Mouse (Mus musculus) cerebellum, adult 11-12 months (tissue): ENCODE measurements around the gene Gm21976.

Source experiments
- DNase-seq: peaks from one replicate; pipeline ENCODE4 v3.0.0; 2022

The Gm21976 gene

DNA sequence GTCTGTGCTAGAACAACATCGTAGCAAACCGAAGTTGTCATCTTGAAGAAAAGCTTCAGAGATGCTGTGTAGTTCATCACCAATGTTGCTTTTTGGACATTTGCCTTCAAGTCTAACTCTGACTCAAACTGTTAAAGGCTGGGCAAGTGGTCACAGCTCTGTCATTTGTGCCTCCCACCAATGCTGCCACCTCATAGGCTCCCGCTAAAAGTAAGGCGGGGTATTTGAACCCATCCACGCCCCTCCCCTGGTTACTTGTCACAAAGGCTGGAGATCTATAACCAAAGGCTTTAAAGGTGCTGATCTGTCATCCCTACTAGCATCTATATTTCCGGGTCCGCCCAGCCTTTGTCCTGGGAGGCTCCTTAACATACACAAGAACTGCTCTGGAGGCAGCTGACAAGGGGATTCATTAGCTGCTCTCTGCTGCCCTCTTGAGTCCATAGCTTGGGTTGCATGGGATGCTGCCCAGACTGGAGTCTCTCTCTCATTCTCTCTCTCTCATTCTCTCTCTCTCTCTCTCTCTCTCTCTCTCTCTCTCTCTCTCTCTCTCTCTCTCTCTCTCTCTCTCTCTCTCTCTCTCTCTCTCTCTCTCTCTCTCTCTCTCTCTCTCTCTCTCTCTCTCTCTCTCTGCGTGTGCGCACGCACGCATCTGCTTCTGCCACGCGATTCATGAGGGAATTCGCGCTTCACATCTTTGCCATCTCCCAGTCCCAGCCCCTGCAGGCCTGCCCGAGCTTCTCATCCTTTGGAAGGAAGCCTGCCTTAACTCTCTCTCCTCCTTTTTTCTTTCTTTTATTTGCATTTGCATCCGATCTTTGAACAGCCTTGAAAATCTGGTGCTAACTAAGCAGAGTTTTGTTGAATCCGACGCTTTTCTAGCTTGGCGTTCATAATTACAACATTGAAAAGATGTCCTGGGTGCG lies 19.4 kb downstream of the Gm21976 start:
- peak; percentile 57 for DNase-seq

DNA sequence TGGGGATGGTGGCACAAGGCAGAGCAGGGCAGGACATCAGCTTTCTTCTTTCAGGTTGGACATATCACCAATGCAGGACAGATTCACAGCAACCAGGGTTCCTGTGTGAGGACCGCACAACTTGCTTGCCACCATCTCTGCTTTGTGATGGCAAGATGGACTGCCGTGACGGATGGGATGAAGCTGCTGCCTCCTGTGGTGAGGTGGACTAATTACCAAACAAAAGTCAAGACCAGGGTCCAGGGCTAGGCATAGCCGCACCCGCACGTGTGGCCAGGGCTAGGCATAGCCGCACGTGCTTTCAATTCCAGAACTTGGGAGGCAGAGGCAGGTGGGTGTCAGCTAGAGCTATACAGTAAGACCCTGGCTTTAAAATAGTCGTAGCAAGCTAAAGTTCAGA lies 25.6 kb downstream of the Gm21976 start:
- DNase-seq, result no peak

DNA sequence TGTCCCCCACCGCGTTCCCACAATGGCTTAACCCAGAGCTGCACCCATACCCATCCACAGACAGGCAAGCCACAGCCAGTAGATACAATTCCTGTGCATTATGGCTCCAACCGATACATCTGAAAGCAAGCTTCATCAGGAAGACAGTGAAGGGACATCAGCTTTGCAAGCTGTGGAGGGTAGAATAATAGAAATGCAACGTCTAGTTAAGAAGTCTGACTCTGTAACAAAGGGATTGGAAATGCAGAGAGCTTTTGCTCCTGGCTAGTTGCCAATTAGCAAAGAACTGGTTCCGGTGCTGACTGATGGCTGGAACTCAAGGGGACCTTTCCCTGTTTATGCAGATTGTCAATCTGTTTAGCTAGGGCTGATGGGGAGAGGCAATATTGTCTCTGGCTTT lies 26.7 kb downstream of the Gm21976 start:
- DNase-seq, result no peak

DNA sequence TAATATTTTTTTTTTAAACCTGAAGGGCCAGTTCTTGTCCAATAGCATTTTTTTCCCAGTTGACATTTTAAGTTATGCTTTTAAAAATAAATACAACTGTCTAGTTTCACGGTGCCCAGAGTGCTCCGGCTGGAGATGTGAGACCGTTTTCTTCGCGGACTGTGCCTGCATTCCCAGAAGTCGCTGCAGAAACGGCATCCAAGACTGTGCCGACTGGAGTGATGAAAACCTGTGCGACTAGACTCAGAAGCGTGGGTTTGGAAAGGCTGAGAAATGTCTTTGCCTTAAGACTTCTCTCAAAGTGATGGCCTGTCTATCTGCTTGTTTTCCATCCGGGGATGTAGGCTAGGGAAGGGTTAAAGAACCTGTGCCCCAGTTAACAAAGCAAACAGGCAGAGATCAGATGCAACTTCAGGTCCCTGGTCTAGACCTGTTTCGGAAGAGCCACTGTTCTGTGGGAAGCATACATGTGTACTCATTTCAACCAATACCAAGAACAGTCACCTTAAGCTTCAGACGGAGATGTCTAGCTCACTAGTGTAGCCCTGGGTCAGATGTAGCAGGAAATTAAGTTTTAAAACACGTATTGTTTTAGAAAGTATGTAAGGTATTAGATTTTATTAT lies 27.3 kb downstream of the Gm21976 start:
- DNase-seq, result no peak

DNA sequence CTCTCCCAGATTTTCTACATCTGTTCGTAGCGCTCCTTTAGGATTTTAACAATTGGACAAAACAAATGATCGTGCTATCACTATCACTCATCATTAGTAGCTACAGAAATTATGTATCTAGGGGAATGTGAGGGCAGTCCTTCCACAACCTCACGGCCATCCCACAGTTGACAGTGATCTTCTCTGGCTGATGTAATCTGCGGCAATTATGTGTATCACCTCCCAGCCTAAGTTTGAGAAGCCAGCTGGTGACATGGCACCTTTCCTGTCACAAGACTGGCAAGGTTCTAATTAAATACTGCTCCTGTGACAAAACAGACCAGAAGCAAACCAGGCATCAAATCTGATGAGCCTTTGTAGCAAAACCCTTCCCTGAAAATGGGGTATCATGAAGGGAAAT lies 28.3 kb downstream of the Gm21976 start:
- DNase-seq, result no peak

DNA sequence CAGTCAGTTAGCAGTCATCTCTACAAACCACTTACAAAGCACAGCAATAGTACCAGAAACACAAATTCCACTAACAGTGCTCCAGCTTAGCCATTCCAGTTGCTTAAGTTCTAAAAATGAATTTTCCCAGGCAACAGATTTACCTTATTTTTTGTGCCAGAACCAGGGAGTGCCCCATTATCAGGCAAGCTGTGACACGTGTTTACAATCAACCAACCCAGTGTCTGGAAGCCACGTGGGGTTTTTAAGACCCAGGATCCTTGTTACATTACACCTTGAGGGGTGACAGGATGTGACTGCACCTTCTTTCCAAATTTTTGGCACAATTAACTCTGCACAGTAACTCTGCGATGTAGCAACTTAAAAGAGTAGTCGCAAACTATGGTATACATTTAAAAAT lies 29.0 kb downstream of the Gm21976 start:
- no peak for DNase-seq

DNA sequence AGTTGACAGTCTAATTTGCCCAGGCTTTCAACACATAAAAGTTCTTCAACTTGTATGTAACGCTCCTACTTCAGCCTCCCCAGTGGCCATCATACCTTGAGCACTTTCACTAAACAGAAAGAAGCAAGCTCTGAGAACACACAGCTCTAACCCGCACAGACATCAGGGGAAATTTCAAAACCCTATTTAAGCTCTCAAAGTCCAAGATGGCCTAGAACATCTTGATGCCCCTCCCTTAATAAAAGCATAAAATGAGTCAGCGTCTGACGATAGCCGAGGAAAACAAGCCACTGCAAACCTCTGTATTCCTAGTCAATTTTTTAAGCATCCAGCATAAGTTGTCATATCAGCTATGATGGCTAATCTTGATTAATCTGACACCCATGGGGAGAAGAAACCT lies 31.9 kb downstream of the Gm21976 start:
- DNase-seq, result no peak

DNA sequence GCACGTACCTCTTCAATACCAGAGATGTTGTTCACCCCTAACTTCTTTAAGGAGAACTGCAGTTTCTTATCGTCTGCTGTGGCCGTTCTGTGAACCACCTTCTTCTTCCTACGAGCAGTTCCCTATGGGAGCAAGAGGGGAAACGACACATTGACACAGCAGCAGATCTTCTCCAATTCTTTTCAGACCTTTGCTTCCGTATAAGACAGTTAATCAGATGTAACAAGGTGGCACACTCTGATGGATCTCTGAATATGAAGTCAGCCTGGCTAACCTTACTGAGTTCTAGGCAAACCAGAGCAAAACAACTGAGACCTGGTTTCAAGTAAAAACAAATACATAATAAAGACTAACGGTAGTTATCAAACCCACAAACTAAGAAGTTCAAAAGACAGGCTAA lies 33.9 kb downstream of the Gm21976 start:
- DNase-seq, result no peak

DNA sequence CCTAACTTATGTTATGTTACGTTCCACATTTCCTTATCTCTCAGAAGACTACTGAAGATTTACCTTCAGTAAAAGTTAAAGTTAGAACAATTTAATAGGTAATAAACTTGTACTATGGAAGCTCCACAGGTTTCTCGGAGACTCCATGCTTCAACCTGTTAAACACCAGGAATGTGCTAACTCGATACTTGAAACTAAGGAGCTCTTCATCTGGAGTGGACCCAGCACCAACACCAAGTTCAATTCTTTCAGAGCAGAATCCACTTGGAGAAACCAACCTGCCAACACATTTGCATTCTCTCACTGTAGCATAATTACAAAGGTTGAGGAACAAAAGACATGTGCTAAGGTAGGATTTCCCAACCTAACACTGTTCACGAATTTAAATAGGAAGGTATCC lies 35.4 kb downstream of the Gm21976 start:
- DNase-seq, result no peak

DNA sequence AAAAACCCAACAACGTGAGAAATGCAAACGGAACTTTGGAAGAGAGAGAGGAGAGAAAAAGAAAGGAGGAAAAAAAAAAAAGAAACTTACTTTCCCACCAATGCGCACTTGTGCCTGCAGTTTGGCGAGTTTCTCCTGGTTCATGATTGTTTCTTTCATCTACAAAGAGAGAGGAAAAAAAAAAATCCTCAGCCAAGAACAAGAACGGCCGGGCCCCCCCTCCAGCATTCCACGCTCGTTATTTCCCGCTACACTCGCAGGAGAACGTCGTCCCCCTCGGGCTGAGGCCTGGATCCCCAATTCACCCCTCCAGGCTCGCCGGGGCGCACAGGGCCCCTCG lies 36.4 kb downstream of the Gm21976 start:
- DNase-seq, result no peak

DNA sequence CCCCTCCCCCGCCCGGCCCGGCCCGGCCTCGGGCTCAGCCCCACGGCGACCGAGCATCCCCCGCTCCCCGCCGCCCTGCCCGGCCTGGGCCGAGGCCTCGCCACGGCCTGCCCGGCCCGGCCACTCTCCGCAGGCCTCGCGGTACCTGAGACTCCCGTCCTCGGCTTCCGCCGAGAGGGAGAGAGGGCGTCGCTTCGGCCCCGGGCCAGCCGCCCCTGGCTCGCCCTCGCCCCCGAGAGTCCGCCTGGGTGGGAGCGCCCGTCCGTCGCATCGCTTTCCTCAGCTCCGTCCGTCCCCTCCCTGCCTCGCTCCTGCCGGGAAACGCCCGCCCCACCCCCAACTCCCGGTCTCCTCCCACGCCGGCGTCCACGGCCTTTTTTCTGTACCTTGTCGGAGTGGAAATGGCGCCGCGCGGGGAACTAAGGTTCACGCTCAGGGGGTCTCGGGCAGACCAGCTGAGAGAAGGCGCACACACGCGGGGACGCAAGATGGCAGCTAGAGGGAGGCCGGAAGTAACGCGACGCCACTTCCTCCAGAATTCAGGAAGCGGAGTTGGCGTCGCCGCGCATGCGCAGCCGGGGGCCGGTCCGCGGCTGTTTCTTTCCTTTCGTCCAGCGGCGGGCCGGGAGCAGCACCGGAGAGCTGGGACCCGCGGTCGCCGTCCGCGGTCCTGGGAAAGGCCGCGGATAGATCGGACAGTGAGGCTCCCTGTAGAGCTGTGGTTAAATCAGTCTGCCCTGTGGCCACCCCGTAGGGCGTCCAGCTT lies 37.0 kb downstream of the Gm21976 start, which contains the start of gene Btf3:
Gene Btf3, minus strand, starts transcription at position 527 of the 766 bp plus-strand sequence.
- peak; percentile 92 for DNase-seq

DNA sequence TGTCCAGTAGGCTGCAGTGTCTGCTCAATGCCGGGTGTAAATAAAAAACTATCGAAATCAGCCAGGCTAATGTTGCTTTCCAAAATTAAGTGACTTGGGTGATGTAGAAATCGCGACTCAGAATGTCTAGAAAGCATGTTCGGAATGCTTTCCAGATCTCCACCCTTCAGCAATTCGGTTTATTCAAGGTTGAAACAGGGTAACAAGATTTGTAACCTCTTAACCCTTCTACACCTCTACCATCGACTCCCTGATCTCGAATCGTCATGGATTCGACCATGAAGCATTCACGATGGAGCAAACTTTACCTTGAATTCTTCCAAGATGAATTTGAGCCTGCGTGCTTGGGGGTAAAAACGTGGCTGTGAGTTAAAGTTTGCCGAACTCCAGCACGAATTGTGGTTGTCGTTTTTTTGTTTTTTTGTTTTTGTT lies 37.6 kb downstream of the Gm21976 start:
- no peak for DNase-seq

DNA sequence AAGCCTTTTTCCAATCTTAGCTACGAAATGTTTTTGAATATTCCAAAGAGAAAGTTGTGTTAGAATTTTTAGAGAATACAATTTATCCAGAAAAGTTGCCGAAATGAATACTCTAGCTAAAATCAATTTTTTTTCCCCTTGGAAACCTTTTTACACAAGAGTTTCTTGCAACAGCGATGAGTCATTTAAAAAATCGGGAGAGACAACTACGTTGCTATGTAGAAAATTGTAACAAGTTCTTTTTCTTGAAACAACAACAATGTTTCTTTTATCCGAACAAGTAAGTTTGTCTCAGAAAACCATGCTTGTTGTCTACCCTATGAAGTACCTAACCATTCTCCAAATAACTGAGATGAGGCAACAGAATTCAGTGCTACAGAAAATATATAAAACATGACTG lies 38.2 kb downstream of the Gm21976 start:
- DNase-seq, result no peak

DNA sequence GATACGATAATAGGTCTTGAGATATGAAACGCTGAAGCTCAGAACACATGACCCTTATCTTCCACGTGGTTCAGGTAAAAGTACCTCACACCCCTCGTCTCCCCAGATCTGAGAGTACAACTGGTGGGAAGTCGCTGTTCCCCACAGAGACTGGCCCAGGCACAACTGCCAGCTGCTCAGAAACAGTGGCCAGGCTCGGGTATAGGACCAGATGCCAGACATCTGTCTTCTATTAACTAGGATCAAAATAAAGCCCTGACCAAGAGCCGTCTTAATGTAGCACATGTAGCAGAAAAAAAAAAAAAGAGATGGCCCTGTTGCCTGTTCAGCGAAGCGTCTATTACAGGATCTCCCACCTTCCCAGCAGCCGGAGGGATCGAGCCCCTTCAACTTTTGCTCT lies 45.3 kb downstream of the Gm21976 start:
- no peak for DNase-seq

DNA sequence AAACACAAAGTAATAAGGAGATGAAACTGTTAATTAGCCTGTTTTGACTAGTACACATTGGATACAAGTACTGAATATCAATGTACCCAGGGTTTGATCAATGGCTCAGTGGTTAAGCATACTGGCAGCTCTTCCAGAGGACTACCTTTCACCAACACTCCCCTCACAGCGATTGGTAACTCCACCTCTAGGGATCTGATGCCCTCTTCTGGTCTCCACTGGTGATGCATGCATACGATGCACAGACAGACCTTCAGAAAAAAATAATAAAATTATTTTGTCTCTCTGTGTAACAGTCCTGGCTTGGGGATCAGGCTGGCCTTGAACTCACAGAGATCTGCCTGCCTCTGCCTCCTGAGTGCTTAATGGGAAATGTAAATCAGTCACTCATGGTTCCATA lies 52.4 kb downstream of the Gm21976 start:
- no peak for DNase-seq

DNA sequence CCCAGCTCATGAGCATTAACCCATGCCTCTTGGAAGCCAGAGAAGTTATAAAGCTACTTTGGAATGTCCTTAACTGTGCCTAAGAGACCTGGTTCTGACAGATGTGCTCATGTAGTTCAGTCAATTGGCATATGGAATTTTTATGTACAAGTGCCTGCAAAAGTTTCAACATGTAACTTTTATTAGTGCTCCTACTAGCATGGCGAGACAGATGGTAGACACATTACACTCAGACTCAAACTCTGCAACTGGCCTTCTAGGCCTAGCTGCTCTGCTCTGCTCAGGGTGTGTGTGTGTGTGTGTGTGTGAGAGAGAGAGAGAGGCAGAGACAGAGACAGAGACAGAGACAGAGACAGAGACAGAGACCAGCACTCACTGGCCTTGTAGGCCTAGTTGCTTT lies 56.5 kb downstream of the Gm21976 start:
- DNase-seq, result no peak

DNA sequence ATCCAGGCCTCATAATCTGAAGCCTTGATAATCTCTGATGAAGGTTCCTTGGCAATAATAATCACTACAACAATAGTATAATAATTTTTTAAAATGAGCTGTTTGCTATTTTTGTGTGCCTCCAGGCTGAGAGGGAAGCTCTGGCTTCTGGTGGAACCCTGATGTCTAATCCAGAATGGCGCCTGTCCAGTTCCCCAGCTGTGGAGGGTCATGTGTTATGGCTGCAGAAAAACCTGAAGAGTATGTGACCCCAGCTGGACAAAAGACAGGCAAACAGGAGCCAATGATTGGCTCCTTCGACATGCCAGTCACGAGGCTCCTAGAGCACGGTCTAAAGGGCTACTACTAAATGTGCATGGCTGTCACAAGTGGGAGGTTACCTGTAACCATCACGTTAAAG lies 60.8 kb downstream of the Gm21976 start:
- no peak for DNase-seq

DNA sequence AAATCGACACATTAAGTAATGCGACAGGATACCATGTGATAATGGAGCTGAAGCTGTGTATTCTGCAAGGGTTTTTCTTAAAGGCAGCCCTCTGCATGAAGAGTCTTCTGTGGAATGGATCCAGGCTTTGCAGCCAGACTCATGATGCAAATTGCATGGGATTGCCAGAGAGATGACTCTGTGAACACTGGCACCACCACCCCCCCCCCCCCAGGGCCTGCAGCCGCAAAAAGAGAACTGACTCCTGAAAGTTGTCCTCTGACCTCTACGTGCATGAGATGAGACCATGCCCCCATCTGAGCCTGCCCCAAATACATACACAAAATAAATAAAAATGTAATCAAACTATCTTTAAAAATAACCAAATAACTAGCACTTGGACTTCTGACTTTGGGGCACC lies 69.8 kb downstream of the Gm21976 start:
- no peak for DNase-seq

DNA sequence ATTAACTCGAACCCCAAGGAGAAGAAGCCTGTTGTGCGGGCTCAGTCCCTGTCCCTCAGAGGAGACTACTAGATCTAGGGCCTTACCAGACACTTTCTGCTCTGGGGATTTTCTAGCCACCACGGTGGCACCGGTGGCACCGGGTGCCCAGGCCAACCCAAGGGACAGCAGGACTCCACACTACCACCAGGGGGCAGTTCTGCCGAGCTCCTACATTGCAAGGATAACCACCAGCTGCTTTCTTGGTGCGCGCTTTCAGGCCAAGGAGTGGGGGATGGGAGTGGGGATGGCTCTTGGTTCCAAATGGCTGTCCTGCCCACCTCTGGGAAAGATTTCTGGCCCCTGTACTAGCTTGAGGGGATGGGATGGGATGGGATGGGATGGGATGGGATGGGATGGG lies 71.8 kb downstream of the Gm21976 start:
- no peak for DNase-seq

DNA sequence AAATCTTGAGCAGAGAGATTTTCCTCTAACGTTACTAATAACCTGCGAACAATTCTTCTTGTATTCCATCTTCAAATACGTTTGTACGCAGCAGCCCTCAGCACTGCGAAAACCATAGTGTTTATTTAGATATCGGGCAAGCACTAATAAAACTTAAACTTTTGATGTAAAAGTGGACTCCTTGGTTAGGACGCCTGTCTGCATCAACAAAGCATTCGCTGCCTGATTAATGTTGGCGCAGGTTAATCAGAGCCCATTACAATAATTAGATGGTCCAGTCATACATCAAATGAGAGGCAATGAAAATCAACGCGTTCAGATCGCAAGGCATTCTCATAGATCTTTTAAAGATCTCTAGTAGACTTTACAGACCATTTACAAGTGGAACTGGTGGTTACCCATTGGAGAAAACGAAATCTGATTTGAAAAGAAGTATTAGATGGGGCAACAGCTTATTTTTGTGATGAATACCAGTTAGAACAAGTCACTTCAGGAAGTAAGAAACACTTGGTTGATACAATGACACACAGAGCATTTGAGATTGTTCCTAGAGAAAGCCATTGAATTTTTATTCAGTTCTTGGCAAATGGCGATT lies 72.8 kb downstream of the Gm21976 start:
- DNase-seq, result no peak

DNA sequence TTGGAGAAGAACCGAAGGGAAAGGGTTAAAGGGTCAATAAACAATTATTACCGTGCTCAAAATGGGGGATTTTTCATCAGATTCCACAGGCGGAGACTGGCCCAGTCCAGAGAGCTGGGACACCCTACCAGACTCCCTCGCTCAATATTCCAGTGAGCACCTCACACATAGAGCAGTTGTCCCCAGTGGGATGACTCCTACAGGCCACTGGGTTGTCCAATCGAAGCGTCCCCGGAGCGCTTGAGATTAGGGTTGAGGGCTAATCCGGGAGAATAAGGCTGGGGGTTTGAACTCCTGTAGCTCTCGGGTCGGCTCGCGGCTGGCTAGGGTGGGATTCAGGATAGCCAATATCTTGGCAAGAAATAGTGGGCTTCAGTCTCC lies 74.0 kb downstream of the Gm21976 start:
- DNase-seq, result no peak

DNA sequence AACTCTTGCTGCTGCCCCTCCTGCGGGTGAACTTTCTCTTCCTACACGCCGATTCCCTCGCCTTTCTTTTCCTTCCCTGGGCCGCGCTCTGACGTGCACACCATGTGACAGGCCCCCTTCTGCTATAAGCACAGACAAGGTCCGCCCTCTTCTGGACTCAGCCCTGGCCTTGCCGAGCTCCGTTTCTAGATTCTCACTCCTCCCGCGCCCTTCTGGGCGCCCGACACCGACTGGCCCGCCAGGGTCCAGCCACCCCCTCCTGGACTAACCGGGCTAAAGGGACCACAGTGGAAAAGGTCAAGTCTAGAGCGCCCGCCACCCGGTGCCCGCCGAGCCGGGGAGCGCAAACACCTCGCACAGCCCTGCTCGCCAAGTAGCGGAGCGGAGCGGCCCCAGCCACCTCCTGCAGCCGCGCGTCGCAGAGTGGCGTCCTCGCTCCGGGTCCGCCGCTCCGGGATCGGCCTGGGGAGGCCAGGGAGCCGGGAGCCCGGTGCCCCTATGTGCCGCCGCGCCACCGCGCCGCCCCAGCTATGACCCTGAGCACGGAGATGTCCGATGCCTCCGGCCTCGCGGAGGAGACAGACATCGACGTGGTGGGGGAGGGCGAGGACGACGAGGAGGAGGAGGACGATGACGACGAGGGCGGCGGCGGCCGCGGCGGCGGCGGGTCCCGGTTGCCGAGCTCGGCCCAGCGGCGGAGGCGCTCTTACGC lies 74.6 kb downstream of the Gm21976 start, which contains the start of gene Foxd1:
Gene Foxd1, plus strand, starts transcription at position 153 of the 712 bp plus-strand sequence.
- no peak for DNase-seq
